In genomic region chr8:11005460-11006275, GRCm38 (mm10) we compare ENCODE assay signal across 8 mouse cellular contexts. TPM values are rescaled to one million over a fixed set of nuclear protein-coding genes. Genes with fewer than 3 reads are reported as not detected.
DNase-seq lines count a peak whose midpoint lies in the region; ATAC-seq and TF ChIP-seq lines count a peak whose summit lies in the region.

No protein-coding gene starts in this region.

- no peak for DNase-seq in kidney, postnatal 14 days
- DNase-seq in R1 (ENCODE audit: low read depth, low spot score) = peak; percentile 28
- DNase-seq in liver, adult 2 months (ENCODE audit: extremely low read depth, low read depth, low spot score) = no peak
- DNase-seq in stomach, postnatal 0 days (ENCODE audit: low spot score) = no peak
- DNase-seq in layer of hippocampus, adult 9-11 months = no peak

- no peak for TF ChIP-seq POLR2A in liver, adult 2 months (IDR thresholded peaks at IDR 0.05; ENCODE audit: extremely low read depth, insufficient read depth, low read length)

- H3K4me1 ChIP-seq in kidney, embryonic 14.5 days (ENCODE audit: control insufficient read depth, insufficient read depth, low read length) = peaks cover 65% of the 10 kb centered on the region
- peaks cover 79% of the 10 kb centered on the region for H3K4me1 ChIP-seq in forebrain, embryonic 15.5 days
- H3K4me1 ChIP-seq in liver, adult 2 months (ENCODE audit: control insufficient read depth, insufficient read depth, low read length) = peaks cover 42% of the 10 kb centered on the region
- peaks cover 24% of the 10 kb centered on the region for H3K4me1 ChIP-seq in stomach, postnatal 0 days (replicated peaks; ENCODE audit: control insufficient read depth, insufficient read depth)

- no peak for TF ChIP-seq CTCF in liver, adult 2 months (IDR thresholded peaks at IDR 0.05; ENCODE audit: low read depth, low read length)
- TF ChIP-seq CTCF in stomach, postnatal 0 days (IDR thresholded peaks at IDR 0.05; ENCODE audit: low read depth) = peak; percentile 16; the same call in 1 of the 2 replicates

- H3K27me3 ChIP-seq in kidney, embryonic 14.5 days (ENCODE audit: control insufficient read depth, insufficient read depth, low read length) = no peaks in the 10 kb centered on the region
- no peaks in the 10 kb centered on the region for H3K27me3 ChIP-seq in forebrain, embryonic 15.5 days
- H3K27me3 ChIP-seq in liver, adult 2 months (ENCODE audit: control insufficient read depth, insufficient read depth, low read length) = no peaks in the 10 kb centered on the region
- H3K27me3 ChIP-seq in stomach, postnatal 0 days (ENCODE audit: control insufficient read depth, insufficient read depth, low read length) = no peaks in the 10 kb centered on the region

- H3K36me3 ChIP-seq in kidney, embryonic 14.5 days (ENCODE audit: control insufficient read depth, insufficient read depth, low read length) = peaks cover 9% of the 10 kb centered on the region; the same call in 1 of the 2 replicates
- H3K36me3 ChIP-seq in forebrain, embryonic 15.5 days = no peaks in the 10 kb centered on the region
- no peaks in the 10 kb centered on the region for H3K36me3 ChIP-seq in liver, adult 2 months (ENCODE audit: control insufficient read depth, insufficient read depth, low read length)
- H3K36me3 ChIP-seq in stomach, postnatal 0 days (ENCODE audit: control insufficient read depth, insufficient read depth, low read length) = peaks cover 8% of the 10 kb centered on the region

- H3K4me3 ChIP-seq in kidney, embryonic 14.5 days (ENCODE audit: low read length) = peak overlapping the region; percentile 63
- peak overlapping the region; percentile 95 for H3K4me3 ChIP-seq in forebrain, embryonic 15.5 days
- H3K4me3 ChIP-seq in liver, adult 2 months (ENCODE audit: insufficient read depth, low read depth, low read length) = peak overlapping the region; percentile 34; the same call in 1 of the 2 replicates
- H3K4me3 ChIP-seq in stomach, postnatal 0 days (ENCODE audit: low read depth, low read length) = peak overlapping the region; percentile 86

- 80% methylated on average over 26 of the region's 26 CpGs for WGBS in kidney, embryonic 14.5 days
- 83% methylated on average over 26 of the region's 26 CpGs for WGBS in forebrain, embryonic 15.5 days
- 42% methylated on average over 26 of the region's 26 CpGs for WGBS in liver, adult 2 months
- WGBS in stomach, postnatal 0 days = 86% methylated on average over 26 of the region's 26 CpGs

- no peak for ATAC-seq in kidney, embryonic 14.5 days (ENCODE audit: low FRiP score, low TSS enrichment)
- no peak for ATAC-seq in forebrain, embryonic 15.5 days (replicated peaks)
- no peak for ATAC-seq in stomach, postnatal 0 days (ENCODE audit: low FRiP score, low TSS enrichment)
- ATAC-seq in monocyte, adult 5-6 weeks (replicated peaks; ENCODE audit: insufficient number of reproducible peaks, low FRiP score, low TSS enrichment, poor library complexity, severe bottlenecking) = no peak

- no peaks in the 10 kb centered on the region for H3K9me3 ChIP-seq in kidney, embryonic 14.5 days (ENCODE audit: control insufficient read depth, low read length)
- H3K9me3 ChIP-seq in forebrain, embryonic 15.5 days = no peaks in the 10 kb centered on the region
- no peaks in the 10 kb centered on the region for H3K9me3 ChIP-seq in stomach, postnatal 0 days (ENCODE audit: control insufficient read depth, low read length)

- no peak for TF ChIP-seq EP300 in stomach, postnatal 0 days (optimal IDR thresholded peaks at IDR 0.05)

- H3K27ac ChIP-seq in kidney, embryonic 14.5 days (ENCODE audit: low read depth, low read length) = no peak overlapping the region
- H3K27ac ChIP-seq in forebrain, embryonic 15.5 days (replicated peaks) = no peak overlapping the region
- H3K27ac ChIP-seq in liver, adult 2 months (replicated peaks; ENCODE audit: insufficient read depth, low read depth, low read length) = no peak overlapping the region
- H3K27ac ChIP-seq in stomach, postnatal 0 days (replicated peaks) = no peak overlapping the region

- peaks cover 58% of the 10 kb centered on the region for H3K79me2 ChIP-seq in liver, adult 2 months (ENCODE audit: control insufficient read depth, insufficient read depth, low read length)

- H3K4me2 ChIP-seq in kidney, embryonic 14.5 days (replicated peaks; ENCODE audit: low read depth, low read length) = peak overlapping the region; percentile 96
- peak overlapping the region; percentile 94 for H3K4me2 ChIP-seq in forebrain, embryonic 15.5 days (replicated peaks)
- H3K4me2 ChIP-seq in stomach, postnatal 0 days (replicated peaks; ENCODE audit: low read depth) = peak overlapping the region; percentile 94

- H3K9ac ChIP-seq in kidney, embryonic 14.5 days (ENCODE audit: low read depth, low read length) = peak overlapping the region; percentile 78; the same call in 1 of the 2 replicates
- peak overlapping the region; percentile 23 for H3K9ac ChIP-seq in forebrain, embryonic 15.5 days (replicated peaks)
- peak overlapping the region; percentile 94 for H3K9ac ChIP-seq in liver, adult 2 months (ENCODE audit: low read depth, low read length)
- peak overlapping the region; percentile 93; the same call in 1 of the 2 replicates for H3K9ac ChIP-seq in stomach, postnatal 0 days (ENCODE audit: low read length)

RNA-seq across cellular contexts. Expression of gene Irs2, which starts 2.6 kb away (rescaled TPM):
- polyA plus RNA-seq in kidney, embryonic 14.5 days (2014; fragmentation: Nextera tagmentation; extraction: Ambion mirVana) = 6.6 and 7.3 TPM in 2 replicates
- 7.1 and 7.5 TPM in 2 replicates for polyA plus RNA-seq in forebrain, embryonic 15.5 days (2015; fragmentation: Nextera tagmentation; extraction: Ambion mirVana)
- 8.6 and 19.2 TPM in 2 replicates for total RNA-seq in liver, adult 2 months (2014; rRNA removed)
- 4.8 and 5.7 TPM in 2 replicates for polyA plus RNA-seq in liver, adult 2 months (2012; rRNA removed)
- 3.3 and 3.9 TPM in 2 replicates for polyA plus RNA-seq in stomach, postnatal 0 days (2015; fragmentation: Nextera tagmentation; extraction: Ambion mirVana)
- total RNA-seq in monocyte, adult 5-6 weeks (2017) = 31.1 to 35.4 TPM (median 33.2 TPM) in 3 replicates

Comparison
In these comparisons a context has a peak if more than half of its experiments do, and no peak if none do; other contexts are left out.
1. H3K4me3 ChIP-seq: peak in every context shown above with its lines; median percentile 95 in forebrain, embryonic 15.5 days; 86 in stomach, postnatal 0 days; 63 in kidney, embryonic 14.5 days; 34 in liver, adult 2 months.
2. H3K9ac ChIP-seq: peak in every context shown above with its lines; median percentile 94 in liver, adult 2 months; 93 in stomach, postnatal 0 days; 78 in kidney, embryonic 14.5 days; 23 in forebrain, embryonic 15.5 days.